In genomic region chr12:111448931-111449705, GRCm38 (mm10) we compare ENCODE assay signal across 9 mouse cellular contexts. TPM values are rescaled to one million over a fixed set of nuclear protein-coding genes. Genes with fewer than 3 reads are reported as not detected.
A peak's percentile ranks its signal among the peaks of the same experiment; 100 is the strongest.
DNase-seq lines count a peak whose midpoint lies in the region; ATAC-seq lines count a peak whose summit lies in the region.
"Had no signal": no experiment of that assay in that cellular context is flagged by ENCODE, and none has a peak within 500 bp of the region (broad histone marks: within the 10 kb centered on the region; RNA-seq: fewer than 3 reads in every experiment).

No protein-coding gene starts in this region.

- H3K9ac ChIP-seq in heart, embryonic 13.5 days = peak overlapping the region; percentile 35; the same call in 1 of the 2 replicates
- H3K9ac ChIP-seq: midbrain, embryonic 12.5 days had no signal

- ATAC-seq in heart, embryonic 13.5 days (ENCODE audit: extremely low read depth, insufficient number of reproducible peaks, low FRiP score, low TSS enrichment) = no peak
- ATAC-seq in erythroid progenitor cell, adult 5-6 weeks (replicated peaks; ENCODE audit: low FRiP score, poor library complexity, severe bottlenecking) = no peak

- no peak overlapping the region for H3K4me3 ChIP-seq in heart, embryonic 13.5 days
- H3K4me3 ChIP-seq in limb, embryonic 10.5 days = 0 out of 2 replicates have a peak overlapping the region, but pooled peaks have one; percentile 10
- H3K4me3 ChIP-seq: midbrain, embryonic 12.5 days had no signal

- 29% methylated on average over 13 of the region's 14 CpGs for WGBS in heart, embryonic 13.5 days
- WGBS in limb, embryonic 10.5 days = 12% methylated on average over 13 of the region's 14 CpGs

- peaks cover 98% of the 10 kb centered on the region for H3K27me3 ChIP-seq in heart, embryonic 13.5 days (replicated peaks)
- peaks cover 100% of the 10 kb centered on the region for H3K27me3 ChIP-seq in limb, embryonic 10.5 days (ENCODE audit: low read depth, poor library complexity, severe bottlenecking)

- DNase-seq in urinary bladder, postnatal 14 days (ENCODE audit: low spot score) = peak; percentile 68
- DNase-seq in urinary bladder, adult 2 months (ENCODE audit: low spot score) = no peak
- DNase-seq in limb, embryonic 10.5 days (ENCODE audit: low spot score) = no peak
- no peak for DNase-seq in cerebellum, adult 8-10 months
- DNase-seq in cerebellum, postnatal 14 days = no peak
- DNase-seq: cerebellum, adult 2 months had no signal

- no peaks in the 10 kb centered on the region for H3K9me3 ChIP-seq in heart, embryonic 13.5 days
- H3K9me3 ChIP-seq in limb, embryonic 10.5 days (replicated peaks) = no peaks in the 10 kb centered on the region
- H3K9me3 ChIP-seq: midbrain, embryonic 12.5 days had no signal

- no peak overlapping the region for H3K4me2 ChIP-seq in heart, embryonic 13.5 days
- H3K4me2 ChIP-seq: midbrain, embryonic 12.5 days had no signal

- peak overlapping the region; percentile 48; the same call in 1 of the 2 replicates for H3K27ac ChIP-seq in heart, embryonic 13.5 days (replicated peaks)
- no peak overlapping the region for H3K27ac ChIP-seq in limb, embryonic 10.5 days
- H3K27ac ChIP-seq: midbrain, embryonic 12.5 days had no signal

- peaks cover 63% of the 10 kb centered on the region for H3K4me1 ChIP-seq in heart, embryonic 13.5 days
- peaks cover 63% of the 10 kb centered on the region for H3K4me1 ChIP-seq in limb, embryonic 10.5 days

- H3K36me3 ChIP-seq in heart, embryonic 13.5 days = no peaks in the 10 kb centered on the region; the same call in 1 of the 2 replicates
- H3K36me3 ChIP-seq in limb, embryonic 10.5 days = no peaks in the 10 kb centered on the region
- H3K36me3 ChIP-seq: midbrain, embryonic 12.5 days had no signal

RNA-seq across cellular contexts. Expression of gene Tnfaip2, which starts 6.8 kb away (rescaled TPM):
- 106 and 156 TPM in 2 replicates for polyA plus RNA-seq in urinary bladder, adult 2 months (2012; rRNA removed)
- polyA plus RNA-seq in heart, embryonic 13.5 days (2015; fragmentation: Nextera tagmentation; extraction: Ambion mirVana) = 6.0 and 10.6 TPM in 2 replicates
- 4.3 and 6.0 TPM in 2 replicates for polyA plus RNA-seq in limb, embryonic 10.5 days (2016; fragmentation: Nextera tagmentation; extraction: Ambion mirVana)
- total RNA-seq in erythroid progenitor cell, adult 5-6 weeks (2015; ENCODE audit: low replicate concordance) = 75.7 and 109 TPM in 2 replicates
- 238 and 415 TPM in 2 replicates for total RNA-seq in erythroid progenitor cell, adult 5-6 weeks (2017; ENCODE audit: low replicate concordance)

RNA-seq across cellular contexts. Expression of gene Exoc3l4, which starts 32.3 kb away (rescaled TPM):
- polyA plus RNA-seq in urinary bladder, adult 2 months (2012; rRNA removed) = 7.8 and 8.4 TPM in 2 replicates
- polyA plus RNA-seq in heart, embryonic 13.5 days (2015; fragmentation: Nextera tagmentation; extraction: Ambion mirVana) = 10.2 and 10.8 TPM in 2 replicates
- polyA plus RNA-seq in limb, embryonic 10.5 days (2016; fragmentation: Nextera tagmentation; extraction: Ambion mirVana) = 5.1 and 6.5 TPM in 2 replicates
- 2.2 TPM in 1 of 2 replicates, not detected in the other for total RNA-seq in erythroid progenitor cell, adult 5-6 weeks (2015; ENCODE audit: low replicate concordance)
- total RNA-seq in erythroid progenitor cell, adult 5-6 weeks (2017; ENCODE audit: low replicate concordance) = not detected in 2 replicates

RNA-seq across cellular contexts. Expression of gene Gm266, which starts 36.5 kb away (rescaled TPM):
- polyA plus RNA-seq in urinary bladder, adult 2 months (2012; rRNA removed) = 5.9 and 6.7 TPM in 2 replicates
- polyA plus RNA-seq in heart, embryonic 13.5 days (2015; fragmentation: Nextera tagmentation; extraction: Ambion mirVana) = 2.1 and 2.5 TPM in 2 replicates
- 11.4 and 13.7 TPM in 2 replicates for polyA plus RNA-seq in limb, embryonic 10.5 days (2016; fragmentation: Nextera tagmentation; extraction: Ambion mirVana)
- 1.8 TPM in 1 of 2 replicates, not detected in the other for total RNA-seq in erythroid progenitor cell, adult 5-6 weeks (2015; ENCODE audit: low replicate concordance)
- total RNA-seq in erythroid progenitor cell, adult 5-6 weeks (2017; ENCODE audit: low replicate concordance) = not detected in 2 replicates

RNA-seq across cellular contexts. Expression of gene Lbhd2, which starts 42.5 kb away (rescaled TPM):
- polyA plus RNA-seq in urinary bladder, adult 2 months (2012; rRNA removed) = 0.10 TPM in 1 of 2 replicates, not detected in the other
- 0.53 and 0.55 TPM in 2 replicates for polyA plus RNA-seq in heart, embryonic 13.5 days (2015; fragmentation: Nextera tagmentation; extraction: Ambion mirVana)
- polyA plus RNA-seq in limb, embryonic 10.5 days (2016; fragmentation: Nextera tagmentation; extraction: Ambion mirVana) = not detected in 2 replicates
- not detected in 2 replicates for total RNA-seq in erythroid progenitor cell, adult 5-6 weeks (2015; ENCODE audit: low replicate concordance)
- not detected in 2 replicates for total RNA-seq in erythroid progenitor cell, adult 5-6 weeks (2017; ENCODE audit: low replicate concordance)
